Mouse (Mus musculus) liver, adult 2 months (tissue): ENCODE measurements at regions not wholly inside any gene's neighbourhood (a gene's known extent, or its start where the extent isn't known, plus 50 kb on each side); places are given as distances from the start of the nearest gene placed in this dataset.
"Not testable (repeated sequence)": the region's sequence is repeated elsewhere in the genome, so short reads cannot be mapped to it uniquely, and the experiment has no call there.

Experiments used
- DNase-seq: peaks from one replicate; pipeline ENCODE4 v3.0.0-alpha.2; 2011; ENCODE audit warnings: low read depth, low spot score; ENCODE audit errors: extremely low read depth
- H3K27ac ChIP-seq: fragments of 200-500 bp; replicated peaks from 2 replicates; pipeline ENCODE4 v1.5.1; 2012; ENCODE audit warnings: low read depth, mild to moderate bottlenecking, control low read depth, inconsistent platforms, low read length; ENCODE audit not compliant: insufficient read depth
- H3K27me3 ChIP-seq: fragments of 200-500 bp; 2 replicates; pipeline ENCODE4 v1.6.1; 2012; ENCODE audit warnings: mild to moderate bottlenecking, moderate library complexity, low read length, inconsistent platforms; ENCODE audit not compliant: control insufficient read depth, insufficient read depth
- H3K36me3 ChIP-seq: fragments of 200-500 bp; 2 replicates; pipeline ENCODE4 v1.6.1; 2012; ENCODE audit warnings: low read length, inconsistent platforms; ENCODE audit not compliant: control insufficient read depth, insufficient read depth
- H3K4me1 ChIP-seq: fragments of 200-500 bp; 2 replicates; pipeline ENCODE4 v1.6.1; 2011; ENCODE audit warnings: low read length; ENCODE audit not compliant: control insufficient read depth, insufficient read depth
- H3K4me3 ChIP-seq: fragments of 200-500 bp; 2 replicates; pipeline ENCODE4 v1.5.1; 2011; ENCODE audit warnings: low read depth, mild to moderate bottlenecking, control low read depth, low read length, moderate library complexity; ENCODE audit not compliant: insufficient read depth
- H3K79me2 ChIP-seq: fragments of 200-500 bp; 2 replicates; pipeline ENCODE4 v1.6.1; 2012; ENCODE audit warnings: inconsistent platforms, mild to moderate bottlenecking, low read length, moderate library complexity; ENCODE audit not compliant: control insufficient read depth, insufficient read depth
- H3K9ac ChIP-seq: fragments of 200-500 bp; 2 replicates; pipeline ENCODE4 v1.6.1; 2012; ENCODE audit warnings: low read depth, mild to moderate bottlenecking, control low read depth, inconsistent platforms, low read length
- CTCF ChIP-seq: fragments of 200-500 bp; IDR thresholded peaks from 2 replicates; pipeline ENCODE4 v1.5.1; 2011; ENCODE audit warnings: low read depth, low read length, control low read depth
- POLR2A ChIP-seq: fragments of 200-500 bp; IDR thresholded peaks from 2 replicates; pipeline ENCODE4 v1.6.1; 2011; ENCODE audit warnings: low read length, control low read depth; ENCODE audit not compliant: insufficient read depth; ENCODE audit errors: extremely low read depth
- WGBS: fragments of 180-500 bp; shearing (Covaris S2); methylation state at CpG from one replicate; pipeline ENCODE4 v1.1.7; 2018; 5-methylcytosine and 5-hydroxymethylcytosine counted together

DNA sequence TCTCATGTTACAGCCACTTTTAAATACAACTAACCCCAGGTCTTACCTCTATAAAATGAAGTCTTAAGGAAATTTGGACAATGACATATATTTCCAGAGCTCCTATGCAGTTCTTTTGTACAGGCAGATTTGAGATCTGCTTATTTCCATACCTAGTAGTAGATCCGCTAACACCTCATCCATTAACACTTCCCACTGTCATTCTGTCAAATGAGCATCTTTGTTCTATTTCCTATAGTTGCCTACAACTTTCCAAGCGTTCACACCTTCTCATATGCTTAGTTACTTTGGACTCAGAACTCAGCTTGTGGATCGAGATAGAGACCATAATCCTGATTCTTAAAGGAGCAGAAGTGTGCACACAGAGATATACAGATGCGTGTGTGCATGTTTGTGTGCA, 316.8 kb upstream of the Ube2e3 start:
- Histone ChIP-seq H3K4me3 (no peak overlapping the region), H3K36me3 (no peaks in the 10 kb centered on the region), H3K27ac (no peak overlapping the region), H3K27me3 (no peaks in the 10 kb centered on the region), H3K79me2 (no peaks in the 10 kb centered on the region), H3K9ac (no peak overlapping the region), H3K4me1 (no peaks in the 10 kb centered on the region)
- DNase-seq: no peak
- TF ChIP-seq POLR2A: no peak
- TF ChIP-seq CTCF: no peak
- WGBS: 84% methylated on average over 4 of the region's 4 CpGs

DNA sequence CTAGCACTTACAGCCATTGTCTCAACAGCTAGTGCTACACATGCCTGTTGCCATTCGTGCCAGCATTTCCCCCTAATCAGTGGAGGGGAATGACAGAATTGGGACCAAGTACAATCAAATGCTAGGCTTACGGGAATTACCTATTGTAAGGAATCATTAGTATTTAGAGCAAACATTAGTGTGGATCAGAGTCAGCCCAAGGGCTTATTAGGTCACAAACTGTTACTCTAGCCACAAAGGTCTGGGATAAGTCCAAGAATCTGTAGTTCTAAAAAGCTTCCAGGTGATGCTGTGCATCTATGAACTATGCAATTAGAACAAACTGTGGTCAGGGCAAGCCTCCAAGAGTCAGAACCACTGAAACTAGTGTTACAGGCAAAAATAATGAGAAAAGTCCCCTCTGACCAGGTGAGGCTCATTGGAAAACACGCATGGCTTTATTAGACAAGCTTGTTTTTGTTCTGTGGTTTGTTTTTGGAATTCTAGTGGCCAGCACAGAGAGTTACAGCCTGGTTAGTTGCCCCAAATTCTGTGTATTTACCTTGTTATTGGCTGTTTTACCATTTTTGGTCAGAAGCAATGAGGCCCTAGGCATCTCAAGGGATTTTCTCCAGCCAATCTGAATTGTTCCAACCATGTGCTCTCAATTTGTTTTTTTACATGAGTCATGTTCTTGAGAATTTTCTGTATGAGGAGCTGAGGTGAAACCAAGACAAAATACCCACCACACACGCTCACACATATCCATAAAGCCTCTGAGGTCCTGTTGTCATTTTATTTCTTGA, 319.0 kb upstream of the Ube2e3 start:
- WGBS: 89% methylated on average over 4 of the region's 4 CpGs
- no peaks in the 10 kb centered on the region for H3K27me3 ChIP-seq
- DNase-seq: no peak
- H3K27ac ChIP-seq: no peak overlapping the region
- H3K4me1 ChIP-seq: no peaks in the 10 kb centered on the region
- no peak overlapping the region for H3K9ac ChIP-seq
- no peak overlapping the region for H3K4me3 ChIP-seq
- no peaks in the 10 kb centered on the region for H3K36me3 ChIP-seq
- no peaks in the 10 kb centered on the region for H3K79me2 ChIP-seq
- TF ChIP-seq POLR2A (no peak), CTCF (no peak)

DNA sequence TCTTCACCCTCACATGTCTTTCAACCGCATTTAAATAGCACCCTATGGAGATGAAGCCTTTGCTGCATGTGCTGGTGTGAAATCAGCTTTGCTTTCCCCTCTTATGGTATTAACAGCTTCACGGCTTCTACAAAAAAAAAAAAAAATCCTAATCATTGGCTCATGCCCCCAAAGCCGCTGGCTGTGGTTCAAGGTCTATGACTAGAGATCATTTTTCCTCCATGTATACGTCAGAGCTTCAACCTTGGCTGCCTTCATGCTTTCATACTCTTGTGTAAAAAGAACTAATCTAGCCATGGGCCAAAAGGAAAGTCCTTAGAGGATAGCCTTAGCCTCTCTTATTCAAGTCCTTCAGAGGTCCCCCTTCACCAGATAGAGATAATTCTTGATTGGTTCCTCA, 320.6 kb upstream of the Ube2e3 start:
- Histone ChIP-seq H3K79me2 (no peaks in the 10 kb centered on the region), H3K27ac (no peak overlapping the region), H3K36me3 (no peaks in the 10 kb centered on the region), H3K4me1 (no peaks in the 10 kb centered on the region), H3K4me3 (no peak overlapping the region), H3K27me3 (no peaks in the 10 kb centered on the region), H3K9ac (no peak overlapping the region)
- DNase-seq: no peak
- 75% methylated on average over 4 of the region's 4 CpGs for WGBS
- TF ChIP-seq POLR2A: no peak
- no peak for TF ChIP-seq CTCF

DNA sequence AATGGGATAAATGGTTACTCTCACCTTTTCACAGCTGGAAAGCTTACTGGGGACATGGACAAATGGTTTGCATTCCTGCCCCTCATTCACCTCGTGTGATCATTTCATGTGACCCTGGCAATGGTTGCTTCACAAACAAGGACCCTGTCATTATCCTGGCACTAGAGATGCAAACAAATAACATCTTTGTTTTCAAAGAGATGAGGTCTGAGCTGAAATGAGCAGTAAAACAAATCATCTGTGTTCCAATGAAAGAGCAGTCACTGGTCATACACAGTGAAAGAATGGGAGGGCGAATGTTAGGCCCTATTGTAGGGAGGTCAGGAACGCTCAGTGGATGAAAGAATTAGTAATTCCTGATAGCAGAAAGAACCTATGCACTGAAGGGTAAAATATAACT, 327.5 kb upstream of the Ube2e3 start:
- H3K9ac ChIP-seq: no peak overlapping the region
- H3K79me2 ChIP-seq: no peaks in the 10 kb centered on the region
- no peak overlapping the region for H3K27ac ChIP-seq
- H3K36me3 ChIP-seq: no peaks in the 10 kb centered on the region
- no peak for DNase-seq
- no peak overlapping the region for H3K4me3 ChIP-seq
- no peaks in the 10 kb centered on the region for H3K4me1 ChIP-seq
- 56% methylated on average over 3 of the region's 3 CpGs for WGBS
- TF ChIP-seq POLR2A: no peak
- TF ChIP-seq CTCF: no peak
- no peaks in the 10 kb centered on the region for H3K27me3 ChIP-seq

DNA sequence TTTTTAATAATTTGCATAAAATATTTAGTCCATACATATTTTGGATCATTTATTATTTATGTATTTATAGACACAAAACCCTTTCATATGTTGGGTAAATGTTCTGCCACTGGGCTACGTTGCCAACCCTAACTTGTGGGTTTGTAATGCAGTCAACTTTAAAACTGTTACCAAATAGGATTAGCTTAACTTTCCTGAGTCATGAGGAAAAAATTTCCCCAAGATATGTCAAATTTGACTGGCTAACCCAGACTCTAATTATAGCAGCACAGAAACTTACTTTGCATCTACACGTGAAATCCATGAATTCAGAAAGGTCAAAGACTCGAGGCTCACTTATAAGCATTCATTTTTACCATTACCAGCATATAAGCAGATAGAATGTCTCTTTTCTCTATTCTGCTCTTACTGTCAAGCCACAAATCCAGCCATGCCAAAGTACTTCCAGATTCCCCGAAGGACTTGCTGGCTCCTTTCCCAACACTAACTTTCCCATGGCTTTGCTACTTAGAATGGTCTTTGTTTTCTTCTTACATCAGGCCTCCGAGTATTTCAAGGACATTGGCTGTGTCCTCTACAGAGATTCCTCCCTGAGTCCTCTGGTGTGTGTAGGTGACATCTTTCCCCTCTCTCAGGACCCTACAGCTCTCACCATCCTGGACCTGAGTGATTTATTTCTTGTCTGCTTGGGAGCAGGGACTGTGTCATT, 328.2 kb upstream of the Ube2e3 start:
- Histone ChIP-seq H3K36me3 (no peaks in the 10 kb centered on the region), H3K9ac (no peak overlapping the region), H3K4me1 (no peaks in the 10 kb centered on the region), H3K4me3 (no peak overlapping the region), H3K27ac (no peak overlapping the region), H3K79me2 (no peaks in the 10 kb centered on the region), H3K27me3 (no peaks in the 10 kb centered on the region)
- no peak for TF ChIP-seq CTCF
- no peak for TF ChIP-seq POLR2A
- DNase-seq: no peak
- 66% methylated on average over 5 of the region's 5 CpGs for WGBS

DNA sequence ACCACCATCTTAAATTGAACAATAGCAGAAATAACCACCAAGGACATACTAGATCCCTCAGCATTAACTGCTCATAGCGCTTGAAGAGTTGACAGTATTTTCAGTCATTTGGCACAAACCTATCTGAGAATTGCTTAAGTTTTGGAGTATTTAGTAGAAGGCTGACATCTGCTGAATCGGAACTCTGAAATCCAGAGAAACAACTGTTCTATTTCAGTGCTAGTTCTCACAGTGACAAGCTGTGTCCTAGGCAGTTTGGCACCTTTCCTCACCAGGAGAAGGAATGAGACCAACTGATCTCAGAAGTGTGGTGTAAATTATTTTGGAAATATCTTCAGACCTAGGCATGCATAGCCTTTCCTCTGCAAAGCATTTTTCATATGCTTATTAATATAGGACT, 330.4 kb upstream of the Ube2e3 start:
- Histone ChIP-seq H3K4me1 (no peaks in the 10 kb centered on the region), H3K79me2 (no peaks in the 10 kb centered on the region), H3K9ac (no peak overlapping the region), H3K27me3 (no peaks in the 10 kb centered on the region), H3K27ac (no peak overlapping the region), H3K36me3 (no peaks in the 10 kb centered on the region), H3K4me3 (no peak overlapping the region)
- WGBS: 93% methylated on average over 2 of the region's 2 CpGs
- TF ChIP-seq CTCF (no peak), POLR2A (no peak)
- DNase-seq: no peak

DNA sequence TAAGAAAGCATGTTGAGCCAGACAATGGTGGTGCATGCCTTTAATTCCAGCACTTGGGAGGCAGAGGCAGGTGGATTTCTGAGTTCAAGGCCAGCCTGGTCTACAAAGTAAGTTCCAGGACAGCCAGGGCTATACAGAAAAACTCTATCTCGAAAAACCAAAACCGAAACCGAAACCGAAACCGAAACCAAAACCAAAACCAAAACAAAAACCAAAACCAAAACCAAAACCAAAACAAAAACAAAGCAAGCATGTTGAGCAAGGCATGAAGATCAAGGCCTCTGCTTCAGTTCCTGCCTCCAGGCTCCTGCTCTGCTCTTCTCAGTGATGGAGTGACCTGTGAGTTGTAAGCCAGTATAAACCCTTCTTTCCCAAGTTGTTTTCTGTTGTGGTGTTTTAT, 334.0 kb upstream of the Ube2e3 start:
- not testable (repeated sequence) for H3K27me3 ChIP-seq, H3K4me1 ChIP-seq, H3K27ac ChIP-seq, H3K36me3 ChIP-seq, DNase-seq, H3K4me3 ChIP-seq, H3K79me2 ChIP-seq, H3K9ac ChIP-seq
- WGBS: 95% methylated on average over 5 of the region's 5 CpGs
